Mouse (Mus musculus) cerebellum, adult 8-10 months (tissue): Measurements from ENCODE around the gene Olfr1262.

Source experiments
- DNase-seq: peaks from one replicate; pipeline ENCODE4 v3.0.0; 2022

The Olfr1262 gene

DNA sequence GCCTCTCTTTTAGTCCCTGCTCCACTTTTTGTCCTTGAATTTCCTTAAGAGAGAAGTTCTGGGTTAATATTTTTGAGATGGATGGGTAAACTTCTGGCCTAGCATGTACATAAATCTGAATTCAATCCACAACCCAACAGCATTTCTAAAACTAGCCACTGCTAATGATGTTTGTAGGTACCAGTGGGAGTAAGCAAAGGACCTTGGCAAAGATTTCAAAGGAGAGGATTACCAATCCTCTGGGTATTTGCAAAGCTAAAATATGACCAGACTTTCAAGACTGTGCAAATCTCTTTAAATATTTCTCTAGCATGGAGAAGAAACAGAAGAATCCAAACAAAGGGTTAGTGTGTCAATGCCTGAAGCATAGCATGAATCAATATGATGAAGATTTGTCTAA, at the start of gene Olfr1262:
TSS of gene Olfr1262 (plus strand) at position 301 of the 400 bp plus-strand sequence.
- no peak for DNase-seq

DNA sequence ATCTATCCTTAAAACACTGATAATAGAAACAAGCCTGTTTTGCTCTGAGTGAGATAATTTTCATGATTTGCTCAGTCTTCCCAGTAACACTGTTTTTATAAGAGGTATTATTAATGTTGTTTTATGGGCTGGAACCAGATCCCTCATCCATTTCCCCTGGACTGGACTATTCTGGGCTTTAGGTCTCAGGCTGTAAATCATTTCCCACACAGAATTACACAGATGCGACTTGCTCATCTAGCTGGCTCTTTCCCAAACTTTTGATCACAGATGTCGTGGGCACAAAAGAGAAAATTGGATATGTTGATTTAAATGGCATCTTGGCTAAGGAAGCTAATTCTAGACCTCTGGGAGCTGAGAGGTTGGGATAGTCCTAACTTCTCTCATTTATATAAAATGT, 25.8 kb upstream of the Olfr1262 start, which contains the start of gene Olfr1260:
TSS of gene Olfr1260 (plus strand) at position 157 of the 400 bp plus-strand sequence.
- no peak for DNase-seq

DNA sequence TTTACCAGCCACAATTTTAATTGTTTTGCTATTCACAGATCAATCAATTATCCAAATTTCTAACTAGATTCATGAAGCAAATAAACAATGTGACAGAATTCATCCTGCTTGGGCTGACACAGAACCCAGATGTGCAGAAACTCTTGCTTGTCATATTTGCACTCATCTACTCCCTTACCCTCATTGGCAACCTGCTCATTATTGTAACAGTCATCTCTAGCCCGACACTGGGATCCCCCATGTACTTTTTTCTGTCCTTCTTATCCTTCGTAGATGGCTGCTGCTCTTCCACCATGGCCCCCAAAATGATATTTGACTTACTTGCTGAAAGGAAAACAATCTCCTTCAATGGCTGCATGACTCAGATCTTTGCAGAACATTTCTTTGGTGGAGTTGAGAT, 22.2 kb upstream of the Olfr1262 start:
- DNase-seq: no peak

DNA sequence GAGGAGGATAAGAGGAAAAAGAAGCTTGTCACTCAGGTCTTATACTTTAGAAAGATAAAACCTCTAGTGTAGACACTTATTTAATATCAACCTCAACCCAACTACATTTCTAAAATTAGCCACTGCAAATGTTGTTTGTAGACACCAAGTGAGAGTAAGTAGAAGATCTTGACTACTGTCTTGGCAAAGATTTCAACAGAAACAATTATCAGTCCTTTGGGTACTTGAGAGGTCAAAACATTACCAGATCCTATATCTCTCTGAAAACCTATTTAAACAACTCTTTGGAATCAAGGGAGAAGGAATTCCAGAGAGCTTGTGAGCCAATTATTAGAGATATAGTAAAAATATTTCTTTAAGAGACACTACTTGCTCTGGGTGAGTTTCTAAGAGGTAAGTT, 9.0 kb upstream of the Olfr1262 start, which contains the start of gene Olfr1261:
TSS of gene Olfr1261 (plus strand) at position 301 of the 400 bp plus-strand sequence.
- no peak for DNase-seq

DNA sequence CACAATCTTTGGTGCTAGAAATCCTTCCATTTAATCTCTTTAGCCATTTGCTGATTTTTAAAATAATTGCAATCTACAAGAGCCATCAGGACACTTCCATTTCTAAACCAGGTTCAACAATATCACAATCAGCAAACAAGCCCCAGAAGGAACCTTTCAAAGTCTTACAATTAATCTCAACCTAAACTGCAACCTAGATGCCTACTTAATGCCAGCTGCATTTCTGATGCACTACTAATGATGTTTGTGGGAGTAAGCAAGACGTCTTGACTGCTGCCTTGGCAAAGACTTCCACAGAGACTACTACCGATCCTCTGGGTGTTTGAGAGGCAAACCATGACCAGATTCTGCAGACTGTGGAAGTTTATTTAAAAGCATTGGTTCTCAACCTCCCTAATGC, 11.9 kb downstream of the Olfr1262 start, which contains the start of gene Olfr1263:
TSS of gene Olfr1263 (plus strand) at position 301 of the 400 bp plus-strand sequence.
- DNase-seq: no peak

DNA sequence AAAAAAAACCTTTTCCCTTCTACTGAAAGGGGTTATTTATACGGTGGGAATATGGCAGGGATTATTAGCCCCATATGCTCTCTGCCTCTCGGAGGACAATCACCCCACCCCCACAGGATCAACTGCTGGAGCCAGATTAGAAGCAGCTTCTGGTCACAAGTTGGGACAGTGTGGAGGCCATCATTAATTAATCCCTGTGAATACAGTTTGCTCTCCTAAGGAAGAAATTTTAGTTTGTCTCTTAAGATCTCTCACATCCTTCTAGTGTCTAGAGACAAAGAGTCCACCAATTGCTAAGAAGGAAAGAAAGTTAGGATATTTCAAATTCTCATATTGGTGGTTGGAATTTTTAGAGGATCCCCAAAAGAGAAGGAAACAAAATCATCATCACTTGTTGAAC, 25.5 kb downstream of the Olfr1262 start, which contains the start of gene Olfr1264:
TSS of gene Olfr1264 (minus strand) at position 101 of the 400 bp plus-strand sequence.
- DNase-seq: no peak

DNA sequence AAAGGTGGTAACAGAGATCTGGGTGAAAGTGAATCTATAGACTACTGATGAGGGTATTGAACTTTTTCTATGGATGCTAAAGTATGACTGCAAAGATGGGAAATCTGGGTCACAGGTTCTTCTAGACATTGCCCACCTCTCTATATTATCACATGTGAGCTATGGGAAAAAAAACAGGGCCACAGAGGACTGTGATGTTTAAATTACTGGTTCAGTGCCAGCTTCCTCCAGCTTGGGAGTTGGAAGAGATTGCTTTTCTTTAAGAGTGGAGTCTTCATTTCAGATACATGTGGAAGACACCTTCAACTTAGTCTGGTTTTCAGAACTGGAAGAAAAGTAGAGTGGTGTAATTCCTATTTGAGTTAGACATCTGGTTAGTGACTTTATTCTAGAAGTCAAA, 35.1 kb downstream of the Olfr1262 start, which contains the start of gene Olfr1265:
TSS of gene Olfr1265 (plus strand) at position 301 of the 400 bp plus-strand sequence.
- DNase-seq: no peak
